Mouse (Mus musculus): Measurements from ENCODE around the gene Rbm15b.

Rbm15b gene

GRCm38 (mm10) chr9:106884996-106885900 is 2.0 kb downstream of the Rbm15b start:
- DNase-seq (ENCODE audit: low read depth), result no peak

GRCm38 (mm10) chr9:106884306-106884705 is 2.9 kb downstream of the Rbm15b start:
- DNase-seq (ENCODE audit: low read depth), result no peak

- no peak for DNase-seq (ENCODE audit: low read depth)
Observed at GRCm38 (mm10) chr9:106883085-106883484, 4.1 kb downstream of the Rbm15b start.

- no peak for DNase-seq (ENCODE audit: low read depth)
Observed at GRCm38 (mm10) chr9:106882176-106882575, 5.1 kb downstream of the Rbm15b start.

- no peak for DNase-seq (ENCODE audit: low read depth)
Observed at GRCm38 (mm10) chr9:106881071-106881755, 6.0 kb downstream of the Rbm15b start.

GRCm38 (mm10) chr9:106879471-106879870 is 7.8 kb downstream of the Rbm15b start:
- no peak for DNase-seq (ENCODE audit: low read depth)

GRCm38 (mm10) chr9:106876666-106877065 is 10.6 kb downstream of the Rbm15b start:
- DNase-seq (ENCODE audit: low read depth), result no peak

GRCm38 (mm10) chr9:106874216-106874615 is 13.0 kb downstream of the Rbm15b start:
- DNase-seq (ENCODE audit: low read depth), result no peak

- peak; percentile 46 for DNase-seq (ENCODE audit: low read depth)
Observed at GRCm38 (mm10) chr9:106858036-106858435, 29.2 kb downstream of the Rbm15b start.

GRCm38 (mm10) chr9:106856664-106857063 is 30.6 kb downstream of the Rbm15b start:
- no peak for DNase-seq (ENCODE audit: low read depth)

GRCm38 (mm10) chr9:106842800-106843199 is 44.4 kb downstream of the Rbm15b start:
- DNase-seq (ENCODE audit: low read depth), result no peak

GRCm38 (mm10) chr9:106840569-106840968 is 46.7 kb downstream of the Rbm15b start:
- peak; percentile 44 for DNase-seq (ENCODE audit: low read depth)

Data from 416B (cell line).